Mouse (Mus musculus): ENCODE measurements around the gene Cracr2b.

GRCm38 (mm10) chr7:141439811-141440210 is 21.1 kb upstream of the Cracr2b start:
- TF ChIP-seq POLR2A (IDR thresholded peaks at IDR 0.05; ENCODE audit: borderline replicate concordance, extremely low read depth, insufficient read depth, insufficient read length, poor library complexity, severe bottlenecking) = no peak
- no peak for TF ChIP-seq CTCF (IDR thresholded peaks at IDR 0.05; ENCODE audit: borderline replicate concordance, extremely low read depth, insufficient read depth, insufficient read length)

Data from brain, embryonic 14.5 days (tissue).